Mouse (Mus musculus): Measurements from ENCODE around the gene Gpat3. TPM values are rescaled to one million over a fixed set of nuclear protein-coding genes. Genes with fewer than 3 reads are reported as not detected.
A peak's percentile ranks its signal among the peaks of the same experiment; 100 is the strongest.

Gene Gpat3
- polyA plus RNA-seq, 1 experiment, result 28.4 TPM

GRCm38 (mm10) chr5:100899745-100900489 lies 54.4 kb downstream of the Gpat3 start:
- Histone ChIP-seq H3K4me3 (ENCODE audit: low read depth, low read length) (no peak overlapping the region), H3K4me1 (ENCODE audit: control insufficient read depth, insufficient read depth, insufficient read length, low read length) (no peaks in the 10 kb centered on the region), H3K36me3 (ENCODE audit: control insufficient read depth, insufficient read depth, low read length) (peaks cover 16% of the 10 kb centered on the region), H3K27ac (ENCODE audit: insufficient read depth, low read depth, low read length) (no peak overlapping the region), H3K27me3 (ENCODE audit: control insufficient read depth, insufficient read depth, low read length) (no peaks in the 10 kb centered on the region)
- 86% methylated on average over 11 of the region's 11 CpGs for WGBS
- TF ChIP-seq CTCF (IDR thresholded peaks at IDR 0.05; ENCODE audit: extremely low read depth, insufficient read length, insufficient replicate concordance, low read depth, low read length), result no peak
- TF ChIP-seq POLR2A (IDR thresholded peaks at IDR 0.05; ENCODE audit: low read depth, low read length), result no peak

GRCm38 (mm10) chr5:100901046-100901445 lies 55.5 kb downstream of the Gpat3 start:
- Histone ChIP-seq H3K27me3 (ENCODE audit: control insufficient read depth, insufficient read depth, low read length) (no peaks in the 10 kb centered on the region), H3K27ac (ENCODE audit: insufficient read depth, low read depth, low read length) (no peak overlapping the region), H3K4me3 (ENCODE audit: low read depth, low read length) (no peak overlapping the region), H3K4me1 (ENCODE audit: control insufficient read depth, insufficient read depth, insufficient read length, low read length) (no peaks in the 10 kb centered on the region), H3K36me3 (ENCODE audit: control insufficient read depth, insufficient read depth, low read length) (peaks cover 12% of the 10 kb centered on the region)
- 76% methylated on average over 5 of the region's 5 CpGs for WGBS
- TF ChIP-seq CTCF (IDR thresholded peaks at IDR 0.05; ENCODE audit: extremely low read depth, insufficient read length, insufficient replicate concordance, low read depth, low read length) (no peak), POLR2A (IDR thresholded peaks at IDR 0.05; ENCODE audit: low read depth, low read length) (no peak)

GRCm38 (mm10) chr5:100908478-100908877 lies 63.0 kb downstream of the Gpat3 start:
- Histone ChIP-seq H3K27ac (ENCODE audit: insufficient read depth, low read depth, low read length) (no peak overlapping the region), H3K4me3 (ENCODE audit: low read depth, low read length) (no peak overlapping the region), H3K36me3 (ENCODE audit: control insufficient read depth, insufficient read depth, low read length) (no peaks in the 10 kb centered on the region), H3K4me1 (ENCODE audit: control insufficient read depth, insufficient read depth, insufficient read length, low read length) (peaks cover 2% of the 10 kb centered on the region), H3K27me3 (ENCODE audit: control insufficient read depth, insufficient read depth, low read length) (no peaks in the 10 kb centered on the region)
- TF ChIP-seq CTCF (IDR thresholded peaks at IDR 0.05; ENCODE audit: extremely low read depth, insufficient read length, insufficient replicate concordance, low read depth, low read length), result no peak
- TF ChIP-seq POLR2A (IDR thresholded peaks at IDR 0.05; ENCODE audit: low read depth, low read length), result no peak
- 20% methylated on average over 7 of the region's 7 CpGs for WGBS

- Histone ChIP-seq H3K36me3 (ENCODE audit: control insufficient read depth, insufficient read depth, low read length) (no peaks in the 10 kb centered on the region), H3K27ac (ENCODE audit: insufficient read depth, low read depth, low read length) (no peak overlapping the region), H3K4me1 (ENCODE audit: control insufficient read depth, insufficient read depth, insufficient read length, low read length) (peaks cover 2% of the 10 kb centered on the region), H3K4me3 (ENCODE audit: low read depth, low read length) (peak overlapping the region; percentile 30), H3K27me3 (ENCODE audit: control insufficient read depth, insufficient read depth, low read length) (no peaks in the 10 kb centered on the region)
- WGBS, result 23% methylated on average over 10 of the region's 10 CpGs
- TF ChIP-seq CTCF (IDR thresholded peaks at IDR 0.05; ENCODE audit: extremely low read depth, insufficient read length, insufficient replicate concordance, low read depth, low read length), result no peak
- no peak for TF ChIP-seq POLR2A (IDR thresholded peaks at IDR 0.05; ENCODE audit: low read depth, low read length)
Measured at GRCm38 (mm10) chr5:100908901-100909300, 63.4 kb downstream of the Gpat3 start.

- no peak for TF ChIP-seq CTCF (IDR thresholded peaks at IDR 0.05; ENCODE audit: extremely low read depth, insufficient read length, insufficient replicate concordance, low read depth, low read length)
- Histone ChIP-seq H3K4me1 (ENCODE audit: control insufficient read depth, insufficient read depth, insufficient read length, low read length) (peaks cover 2% of the 10 kb centered on the region), H3K4me3 (ENCODE audit: low read depth, low read length) (no peak overlapping the region), H3K36me3 (ENCODE audit: control insufficient read depth, insufficient read depth, low read length) (no peaks in the 10 kb centered on the region), H3K27ac (ENCODE audit: insufficient read depth, low read depth, low read length) (no peak overlapping the region), H3K27me3 (ENCODE audit: control insufficient read depth, insufficient read depth, low read length) (no peaks in the 10 kb centered on the region)
- WGBS, result 84% methylated on average over 11 of the region's 11 CpGs
Measured at GRCm38 (mm10) chr5:100909691-100910090, 64.2 kb downstream of the Gpat3 start.

GRCm38 (mm10) chr5:100911502-100912097 lies 66.1 kb downstream of the Gpat3 start:
- no peak overlapping the region for H3K27ac ChIP-seq (ENCODE audit: insufficient read depth, low read depth, low read length)

GRCm38 (mm10) chr5:100912366-100912765 lies 66.9 kb downstream of the Gpat3 start:
- no peak overlapping the region for H3K4me3 ChIP-seq (ENCODE audit: low read depth, low read length)
- H3K27me3 ChIP-seq (ENCODE audit: control insufficient read depth, insufficient read depth, low read length), result no peaks in the 10 kb centered on the region
- WGBS, result 79% methylated on average over 7 of the region's 7 CpGs
- H3K27ac ChIP-seq (ENCODE audit: insufficient read depth, low read depth, low read length), result no peak overlapping the region
- H3K36me3 ChIP-seq (ENCODE audit: control insufficient read depth, insufficient read depth, low read length), result no peaks in the 10 kb centered on the region
- peaks cover 5% of the 10 kb centered on the region for H3K4me1 ChIP-seq (ENCODE audit: control insufficient read depth, insufficient read depth, insufficient read length, low read length)
- TF ChIP-seq POLR2A (IDR thresholded peaks at IDR 0.05; ENCODE audit: low read depth, low read length) (no peak), CTCF (IDR thresholded peaks at IDR 0.05; ENCODE audit: extremely low read depth, insufficient read length, insufficient replicate concordance, low read depth, low read length) (no peak)

More at GRCm38 (mm10) chr5:100911502-100912097, 66.1 kb downstream of the Gpat3 start:
- Histone ChIP-seq H3K36me3 (ENCODE audit: control insufficient read depth, insufficient read depth, low read length) (no peaks in the 10 kb centered on the region), H3K4me3 (ENCODE audit: low read depth, low read length) (no peak overlapping the region), H3K27me3 (ENCODE audit: control insufficient read depth, insufficient read depth, low read length) (no peaks in the 10 kb centered on the region), H3K4me1 (ENCODE audit: control insufficient read depth, insufficient read depth, insufficient read length, low read length) (peaks cover 5% of the 10 kb centered on the region)
- TF ChIP-seq CTCF (IDR thresholded peaks at IDR 0.05; ENCODE audit: extremely low read depth, insufficient read length, insufficient replicate concordance, low read depth, low read length), result peak; percentile 27; the same call in 1 of the 2 replicates
- no peak for TF ChIP-seq POLR2A (IDR thresholded peaks at IDR 0.05; ENCODE audit: low read depth, low read length)
- 80% methylated on average over 19 of the region's 19 CpGs for WGBS
